Mouse (Mus musculus) liver, embryonic 11.5 days (tissue): ENCODE results near the gene Slc35b4. TPM values are rescaled to one million over a fixed set of nuclear protein-coding genes. Genes with fewer than 3 reads are reported as not detected.

Experiments used
- ATAC-seq: fragments of 200-750 bp; cut with Nextera tagmentation; replicated peaks from 2 replicates; pipeline ENCODE4 v1.8.0; 2017; ENCODE audit warnings: moderate number of reproducible peaks, mild to moderate bottlenecking, moderate TSS enrichment, moderate library complexity; ENCODE audit not compliant: low FRiP score
- DNase-seq: peaks from one replicate; pipeline ENCODE4 v3.0.0-alpha.2; 2017; ENCODE audit warnings: low spot score
- H3K27ac ChIP-seq: fragments of 300-500 bp; sonication (generic); 2 replicates; pipeline ENCODE4 v1.5.1; 2014; ENCODE audit warnings: mild to moderate bottlenecking, low read depth, low read length, control low read depth
- H3K27me3 ChIP-seq: fragments of 300-500 bp; sonication (generic); replicated peaks from 2 replicates; pipeline ENCODE4 v1.6.1; 2014; ENCODE audit warnings: low read length, mixed read lengths; ENCODE audit not compliant: control insufficient read depth, insufficient read depth
- H3K36me3 ChIP-seq: fragments of 300-500 bp; sonication (generic); 2 replicates; pipeline ENCODE4 v1.6.1; 2014; ENCODE audit warnings: mild to moderate bottlenecking, low read length, moderate library complexity, mixed read lengths; ENCODE audit not compliant: control insufficient read depth, insufficient read depth
- H3K4me1 ChIP-seq: fragments of 300-500 bp; sonication (generic); replicated peaks from 2 replicates; pipeline ENCODE4 v1.6.1; 2014; ENCODE audit warnings: low read length, mixed read lengths; ENCODE audit not compliant: control insufficient read depth, insufficient read depth
- H3K4me2 ChIP-seq: fragments of 300-500 bp; sonication (generic); 2 replicates; pipeline ENCODE4 v1.6.1; 2014; ENCODE audit warnings: mild to moderate bottlenecking, control low read depth, moderate library complexity
- H3K4me3 ChIP-seq: fragments of 300-500 bp; sonication (generic); 2 replicates; pipeline ENCODE4 v1.5.1; 2014; ENCODE audit warnings: low read depth, low read length, control low read depth
- H3K9ac ChIP-seq: fragments of 300-500 bp; sonication (generic); 2 replicates; pipeline ENCODE4 v1.6.1; 2014; ENCODE audit warnings: low read depth, low read length, control low read depth
- H3K9me3 ChIP-seq: fragments of 300-500 bp; sonication (generic); 2 replicates; pipeline ENCODE4 v1.6.1; 2016; ENCODE audit warnings: low read length, inconsistent platforms, mixed read lengths; ENCODE audit not compliant: control insufficient read depth
- WGBS: fragments of 180-500 bp; shearing (Covaris S2); extraction: QIAGEN DNeasy Blood & Tissue Kit; methylation state at CpG from one replicate; pipeline ENCODE4 v1.1.7; 2014; 5-methylcytosine and 5-hydroxymethylcytosine counted together
- polyA plus RNA-seq: library from polyadenylated mRNA; unstranded; fragments of >200 nt; fragmentation: Nextera tagmentation; extraction: Ambion mirVana; gene quantifications from 2 replicates; pipeline ENCODE4 v1.2.1, GENCODE M21; 2014

Gene Slc35b4
- polyA plus RNA-seq, 1 experiment from 2014 or later, result 37.5 TPM

DNA sequence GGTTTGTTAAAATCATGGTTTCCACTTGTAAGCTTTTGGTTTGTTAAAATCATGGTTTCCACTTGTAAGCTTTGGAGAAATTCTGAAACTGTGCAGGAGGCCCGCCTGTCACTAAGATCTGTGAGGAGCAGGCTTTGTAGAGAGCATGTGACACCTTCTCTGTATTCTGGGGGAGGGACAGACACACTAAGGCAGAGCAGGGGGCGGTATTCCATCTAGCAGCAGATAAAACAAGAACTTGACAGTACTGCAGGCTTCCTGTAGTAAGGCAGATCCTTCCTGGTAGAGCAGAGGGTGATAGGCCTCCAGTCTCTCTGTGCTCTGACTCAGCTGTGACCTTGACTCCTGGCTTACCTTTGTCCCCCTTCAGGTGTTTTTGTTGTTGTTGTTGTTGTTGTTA, 47.6 kb downstream of the Slc35b4 start:
- no peaks in the 10 kb centered on the region for H3K36me3 ChIP-seq
- no peak overlapping the region for H3K4me2 ChIP-seq
- no peaks in the 10 kb centered on the region for H3K27me3 ChIP-seq
- H3K9me3 ChIP-seq, result no peaks in the 10 kb centered on the region
- H3K4me1 ChIP-seq, result no peaks in the 10 kb centered on the region
- DNase-seq, result no peak
- no peak overlapping the region for H3K27ac ChIP-seq
- H3K9ac ChIP-seq, result no peak overlapping the region
- H3K4me3 ChIP-seq, result no peak overlapping the region
- no peak for ATAC-seq
- 34% methylated on average over 2 of the region's 2 CpGs for WGBS

DNA sequence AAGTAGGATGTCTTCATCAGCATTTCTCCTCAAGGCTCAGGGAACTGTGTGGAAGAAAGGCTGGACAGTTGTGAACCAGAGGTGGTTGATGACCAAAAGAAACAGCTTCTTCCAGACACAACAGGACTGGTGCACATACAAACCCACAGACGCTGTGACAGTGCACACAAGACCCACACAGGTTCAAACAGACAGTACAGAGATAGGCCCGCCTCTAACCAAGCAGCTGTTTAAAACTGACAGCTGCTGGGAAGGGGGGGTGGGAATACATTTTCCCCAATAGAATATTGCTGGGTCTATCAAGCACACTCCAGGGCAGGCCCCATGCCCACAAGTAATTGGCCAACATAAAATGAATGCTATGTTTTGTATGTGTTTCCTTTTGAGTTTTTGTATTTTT, 52.5 kb downstream of the Slc35b4 start:
- DNase-seq (no peak), ATAC-seq (no peak)
- WGBS, result 82% methylated on average over 2 of the region's 2 CpGs
- no peak overlapping the region for H3K9ac ChIP-seq
- no peak overlapping the region for H3K4me3 ChIP-seq
- no peaks in the 10 kb centered on the region for H3K9me3 ChIP-seq
- H3K27me3 ChIP-seq, result no peaks in the 10 kb centered on the region
- H3K4me1 ChIP-seq, result no peaks in the 10 kb centered on the region
- H3K36me3 ChIP-seq, result no peaks in the 10 kb centered on the region
- no peak overlapping the region for H3K27ac ChIP-seq
- H3K4me2 ChIP-seq, result no peak overlapping the region

DNA sequence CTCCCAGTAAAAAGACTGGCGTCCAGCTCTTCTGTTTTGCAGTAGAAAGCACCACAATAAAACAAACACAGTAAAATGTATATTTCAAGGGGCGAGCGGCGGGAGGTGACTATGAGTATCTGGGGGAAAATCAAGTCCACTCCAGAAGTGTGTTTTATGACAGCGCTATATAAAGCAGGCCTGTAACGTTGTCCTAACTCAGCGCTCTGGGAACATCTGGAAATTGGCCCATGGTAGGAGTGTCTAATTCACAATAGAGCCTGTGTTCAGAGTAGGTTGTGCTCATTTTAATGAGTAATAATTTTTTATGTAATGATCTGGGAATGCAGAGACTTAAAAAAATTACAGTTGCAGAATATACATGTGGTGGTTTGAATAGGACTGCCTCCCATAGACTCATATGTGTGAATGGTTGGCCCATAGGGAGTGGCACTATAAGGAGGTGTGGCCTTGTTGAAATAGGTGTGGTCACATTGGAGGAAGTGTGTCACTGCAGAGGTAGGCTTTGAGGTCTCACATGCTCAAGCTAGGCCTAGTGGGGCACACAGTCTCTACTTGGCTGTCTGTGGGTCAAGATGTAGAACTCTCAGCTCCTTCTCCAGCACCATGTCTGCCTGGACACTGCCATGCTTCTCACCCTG, 60.0 kb downstream of the Slc35b4 start:
- H3K27ac ChIP-seq, result no peak overlapping the region
- no peak for ATAC-seq
- H3K4me1 ChIP-seq, result no peaks in the 10 kb centered on the region
- DNase-seq, result no peak
- no peaks in the 10 kb centered on the region for H3K9me3 ChIP-seq
- no peak overlapping the region for H3K4me3 ChIP-seq
- no peaks in the 10 kb centered on the region for H3K36me3 ChIP-seq
- WGBS, result 91% methylated on average over 7 of the region's 7 CpGs
- H3K4me2 ChIP-seq, result no peak overlapping the region
- H3K27me3 ChIP-seq, result no peaks in the 10 kb centered on the region
- no peak overlapping the region for H3K9ac ChIP-seq

DNA sequence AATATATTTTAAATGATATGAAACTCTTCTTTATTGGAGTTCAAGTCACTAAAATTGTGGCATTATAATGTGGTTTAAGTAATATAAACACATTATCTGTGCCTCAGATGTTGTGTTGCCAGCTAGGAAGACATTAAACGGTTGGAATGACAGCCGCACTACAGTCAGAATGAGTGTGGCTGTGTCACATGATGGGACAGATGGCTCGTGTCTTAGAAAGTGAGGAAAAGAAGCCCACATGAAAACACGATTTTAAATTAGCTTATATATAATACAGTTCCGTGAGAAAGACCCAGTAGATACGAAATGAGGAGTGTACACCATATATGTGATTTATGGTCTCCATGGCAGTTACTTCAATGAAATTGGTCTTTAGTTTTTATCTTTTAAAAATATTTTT, 65.5 kb downstream of the Slc35b4 start:
- H3K27me3 ChIP-seq, result no peaks in the 10 kb centered on the region
- H3K4me2 ChIP-seq, result no peak overlapping the region
- H3K27ac ChIP-seq, result no peak overlapping the region
- H3K4me1 ChIP-seq, result no peaks in the 10 kb centered on the region
- ATAC-seq (no peak), DNase-seq (no peak)
- H3K36me3 ChIP-seq, result no peaks in the 10 kb centered on the region
- H3K9me3 ChIP-seq, result no peaks in the 10 kb centered on the region
- H3K4me3 ChIP-seq, result no peak overlapping the region
- 80% methylated on average over 6 of the region's 6 CpGs for WGBS
- no peak overlapping the region for H3K9ac ChIP-seq

DNA sequence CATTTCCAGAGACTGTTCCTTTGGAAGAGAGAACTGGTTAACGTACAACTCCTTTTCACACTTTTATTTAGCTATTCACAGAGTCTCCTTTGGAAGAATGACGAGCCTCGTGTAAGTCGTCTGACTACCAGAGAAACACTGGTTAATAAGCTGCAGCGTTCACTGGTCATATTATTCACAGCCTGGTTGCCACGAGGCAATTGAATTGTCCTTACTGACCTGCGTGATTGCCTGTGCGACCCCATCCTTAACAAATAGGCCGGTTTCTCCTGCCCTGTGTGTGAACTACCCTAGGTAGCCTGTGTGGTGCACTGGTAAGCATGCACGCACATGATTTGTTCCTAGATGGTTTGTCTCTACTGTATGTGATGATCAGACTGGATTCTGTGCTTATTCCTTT, 66.3 kb downstream of the Slc35b4 start:
- Histone ChIP-seq H3K4me3 (no peak overlapping the region), H3K27me3 (no peaks in the 10 kb centered on the region), H3K36me3 (no peaks in the 10 kb centered on the region), H3K4me2 (no peak overlapping the region), H3K9me3 (no peaks in the 10 kb centered on the region), H3K4me1 (no peaks in the 10 kb centered on the region), H3K9ac (no peak overlapping the region), H3K27ac (no peak overlapping the region)
- WGBS, result 84% methylated on average over 10 of the region's 10 CpGs
- ATAC-seq, result no peak
- no peak for DNase-seq

Other genes starting within 250 kb of the Slc35b4 start
- 0.67 and 1.1 TPM in 2 replicates for gene Lrguk, start 147.7 kb downstream of the Slc35b4 start, polyA plus RNA-seq
- gene Akr1b3, start 140.4 kb upstream of the Slc35b4 start, polyA plus RNA-seq, result 131 and 132 TPM in 2 replicates
- gene Akr1b8, start 177.0 kb upstream of the Slc35b4 start, polyA plus RNA-seq, result 9.7 and 10.7 TPM in 2 replicates
- gene Akr1b10, start 207.1 kb upstream of the Slc35b4 start, polyA plus RNA-seq, result 16.1 and 18.6 TPM in 2 replicates
- 0.70 and 1.2 TPM in 2 replicates for gene Akr1b7, start 235.2 kb upstream of the Slc35b4 start, polyA plus RNA-seq